Mouse (Mus musculus): ENCODE results near the gene Evl.

DNA sequence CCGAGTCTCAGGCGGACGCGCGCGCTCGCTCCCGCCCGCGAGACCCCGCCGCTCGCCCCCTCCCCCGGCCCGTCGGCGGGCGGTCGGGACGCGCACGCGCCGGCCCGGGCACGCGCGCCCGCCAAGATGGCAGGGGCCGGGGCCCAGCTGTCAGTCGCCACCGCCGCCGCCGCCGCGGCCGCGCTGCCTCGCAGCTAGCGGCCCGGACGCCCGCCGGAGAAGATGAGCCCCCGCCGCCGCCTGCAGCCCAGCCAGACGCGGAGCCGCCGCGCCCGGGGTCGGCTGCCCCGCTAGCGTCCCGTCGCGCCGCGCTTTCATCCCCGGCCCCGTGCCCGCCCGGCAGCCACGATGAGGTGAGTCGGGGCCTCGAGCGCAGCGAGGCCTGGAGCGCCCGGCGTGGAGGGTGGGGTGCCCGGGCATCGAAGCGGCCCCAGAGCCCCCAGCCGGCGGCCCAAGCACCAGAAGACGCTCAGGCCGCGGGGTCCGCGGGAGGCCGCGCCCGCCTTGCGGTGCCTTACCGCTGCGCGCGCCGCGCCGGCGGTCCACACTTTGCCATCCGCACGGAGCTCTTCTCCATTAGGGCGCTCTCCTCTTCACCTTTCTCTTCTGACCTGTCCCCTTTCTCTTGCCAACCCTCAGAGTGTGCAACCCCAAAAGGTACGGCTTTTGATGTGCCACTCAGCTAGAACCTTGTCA, 489 bp downstream of the Evl start:
- TF ChIP-seq CTCF (conservative IDR thresholded peaks at IDR 0.05; ENCODE audit: low read length) (no peak), POU5F1 (IDR thresholded peaks at IDR 0.05; ENCODE audit: borderline replicate concordance, low read length) (no peak), NANOG (IDR thresholded peaks at IDR 0.05; ENCODE audit: borderline replicate concordance, low read length) (no peak)
